Mouse (Mus musculus) bone marrow macrophage, adult 2 months (primary cell): ENCODE measurements at regions not wholly inside any gene's neighbourhood (a gene's known extent, or its start where the extent isn't known, plus 50 kb on each side); places are given as distances from the start of the nearest gene placed in this dataset.

ENCODE experiments used
- CTCF ChIP-seq: IDR thresholded peaks from 2 replicates; pipeline ENCODE4 v1.5.1; 2012; ENCODE audit warnings: low read depth, mild to moderate bottlenecking, low read length, moderate library complexity
- POLR2A ChIP-seq: IDR thresholded peaks from 2 replicates; pipeline ENCODE4 v1.6.1; 2012; ENCODE audit warnings: mild to moderate bottlenecking, low read depth, low read length, borderline replicate concordance

GRCm38 (mm10) chr7:125383021-125383420 lies 61.5 kb upstream of the Kdm8 start:
- no peak for TF ChIP-seq POLR2A
- no peak for TF ChIP-seq CTCF
